Mouse (Mus musculus): ENCODE measurements around the gene C130050O18Rik.

C130050O18Rik gene

GRCm38 (mm10) chr5:139398786-139399185 is 6.3 kb upstream of the C130050O18Rik start:
- no peak for DNase-seq

- peak; percentile 48 for DNase-seq
These were observed 5.1 kb upstream of the C130050O18Rik start for GRCm38 (mm10) chr5:139399991-139400390.

- DNase-seq = no peak
These were observed 3.0 kb upstream of the C130050O18Rik start for GRCm38 (mm10) chr5:139402106-139402505.

- no peak for DNase-seq
These were observed 1.3 kb upstream of the C130050O18Rik start for GRCm38 (mm10) chr5:139403692-139404260.

GRCm38 (mm10) chr5:139405478-139405877 is 398 bp downstream of the C130050O18Rik start:
- no peak for DNase-seq

GRCm38 (mm10) chr5:139405953-139406352 is 873 bp downstream of the C130050O18Rik start:
- no peak for DNase-seq

GRCm38 (mm10) chr5:139407121-139407885 is 2.2 kb downstream of the C130050O18Rik start:
- no peak for DNase-seq

GRCm38 (mm10) chr5:139408511-139408910 is 3.4 kb downstream of the C130050O18Rik start:
- no peak for DNase-seq

GRCm38 (mm10) chr5:139409412-139409811 is 4.3 kb downstream of the C130050O18Rik start:
- DNase-seq = no peak

- DNase-seq = no peak
These were observed 5.0 kb downstream of the C130050O18Rik start for GRCm38 (mm10) chr5:139410056-139410455.

GRCm38 (mm10) chr5:139411117-139411516 is 6.0 kb downstream of the C130050O18Rik start:
- DNase-seq = peak; percentile 34 to 46

GRCm38 (mm10) chr5:139411665-139412314 is 6.7 kb downstream of the C130050O18Rik start:
- DNase-seq = no peak

GRCm38 (mm10) chr5:139413545-139413944 is 8.5 kb downstream of the C130050O18Rik start:
- DNase-seq = no peak

GRCm38 (mm10) chr5:139415001-139415400 is 9.9 kb downstream of the C130050O18Rik start:
- DNase-seq = no peak

- DNase-seq = no peak
These were observed 11.9 kb downstream of the C130050O18Rik start for GRCm38 (mm10) chr5:139416942-139417341.

GRCm38 (mm10) chr5:139417480-139417879 is 12.4 kb downstream of the C130050O18Rik start:
- no peak for DNase-seq

GRCm38 (mm10) chr5:139418110-139418509 is 13.0 kb downstream of the C130050O18Rik start:
- no peak for DNase-seq

GRCm38 (mm10) chr5:139418633-139419032 is 13.6 kb downstream of the C130050O18Rik start:
- DNase-seq = no peak

- DNase-seq = peak; percentile 48 to 52
These were observed 18.2 kb downstream of the C130050O18Rik start, which contains the start of gene Gper1 for GRCm38 (mm10) chr5:139423026-139423865. TSS of gene Gper1 (plus strand) at chr5:139423151.

GRCm38 (mm10) chr5:139425198-139425597 is 20.1 kb downstream of the C130050O18Rik start:
- DNase-seq = no peak

GRCm38 (mm10) chr5:139427001-139427400 is 21.9 kb downstream of the C130050O18Rik start:
- DNase-seq = no peak

- peak; percentile 40 to 41 for DNase-seq
These were observed 22.9 kb downstream of the C130050O18Rik start for GRCm38 (mm10) chr5:139427989-139428388.

All from cerebellum, postnatal 36 days (tissue).